Mouse (Mus musculus) stomach, postnatal 0 days (tissue): ENCODE results near the gene Ly6g6c. TPM values are rescaled to one million over a fixed set of nuclear protein-coding genes. Genes with fewer than 3 reads are reported as not detected.

Experiments
- ATAC-seq: fragments of 200-750 bp; cut with Nextera tagmentation; 2 replicates; pipeline ENCODE4 v1.8.0; 2017; ENCODE audit not compliant: low FRiP score, low TSS enrichment
- DNase-seq: peaks from one replicate; pipeline ENCODE4 v3.0.0-alpha.2; 2016; ENCODE audit warnings: low spot score
- H3K27ac ChIP-seq: fragments of 300-500 bp; sonication (generic); replicated peaks from 2 replicates; pipeline ENCODE4 v1.5.1; 2014; ENCODE audit warnings: mild to moderate bottlenecking, control low read depth
- H3K27me3 ChIP-seq: fragments of 300-500 bp; sonication (generic); 2 replicates; pipeline ENCODE4 v1.6.1; 2014; ENCODE audit warnings: low read length; ENCODE audit not compliant: control insufficient read depth, insufficient read depth
- H3K36me3 ChIP-seq: fragments of 300-500 bp; sonication (generic); 2 replicates; pipeline ENCODE4 v1.6.1; 2014; ENCODE audit warnings: low read length, mixed read lengths; ENCODE audit not compliant: control insufficient read depth, insufficient read depth
- H3K4me1 ChIP-seq: fragments of 300-500 bp; sonication (generic); replicated peaks from 2 replicates; pipeline ENCODE4 v1.6.1; 2014; ENCODE audit warnings: antibody characterized with exemption; ENCODE audit not compliant: control insufficient read depth, insufficient read depth
- H3K4me2 ChIP-seq: fragments of 300-500 bp; sonication (generic); replicated peaks from 2 replicates; pipeline ENCODE4 v1.6.1; 2014; ENCODE audit warnings: low read depth, mild to moderate bottlenecking, control low read depth, moderate library complexity
- H3K4me3 ChIP-seq: fragments of 300-500 bp; sonication (generic); 2 replicates; pipeline ENCODE4 v1.5.1; 2014; ENCODE audit warnings: low read depth, low read length, control low read depth
- H3K9ac ChIP-seq: fragments of 300-500 bp; sonication (generic); 2 replicates; pipeline ENCODE4 v1.6.1; 2014; ENCODE audit warnings: mild to moderate bottlenecking, low read length, control low read depth, mixed read lengths
- H3K9me3 ChIP-seq: fragments of 300-500 bp; sonication (generic); 2 replicates; pipeline ENCODE4 v1.6.1; 2016; ENCODE audit warnings: low read length; ENCODE audit not compliant: control insufficient read depth
- CTCF ChIP-seq: IDR thresholded peaks from 2 replicates; pipeline ENCODE4 v1.5.1; 2016; ENCODE audit warnings: antibody characterized with exemption, low read depth, mild to moderate bottlenecking, moderate library complexity
- EP300 ChIP-seq: optimal IDR thresholded peaks from 2 replicates; pipeline ENCODE3; 2016; ENCODE audit warnings: antibody characterized with exemption
- WGBS: fragments of 180-500 bp; shearing (Covaris S2); extraction: QIAGEN DNeasy Blood & Tissue Kit; methylation state at CpG from one replicate; pipeline ENCODE4 v1.1.7; 2014; 5-methylcytosine and 5-hydroxymethylcytosine counted together
- polyA plus RNA-seq: library from polyadenylated mRNA; unstranded; fragments of >200 nt; fragmentation: Nextera tagmentation; extraction: Ambion mirVana; gene quantifications from 2 replicates; pipeline ENCODE4 v1.2.1, GENCODE M21; 2015

Gene Ly6g6c
- polyA plus RNA-seq, 1 experiment from 2014 or later: 260 TPM

DNA sequence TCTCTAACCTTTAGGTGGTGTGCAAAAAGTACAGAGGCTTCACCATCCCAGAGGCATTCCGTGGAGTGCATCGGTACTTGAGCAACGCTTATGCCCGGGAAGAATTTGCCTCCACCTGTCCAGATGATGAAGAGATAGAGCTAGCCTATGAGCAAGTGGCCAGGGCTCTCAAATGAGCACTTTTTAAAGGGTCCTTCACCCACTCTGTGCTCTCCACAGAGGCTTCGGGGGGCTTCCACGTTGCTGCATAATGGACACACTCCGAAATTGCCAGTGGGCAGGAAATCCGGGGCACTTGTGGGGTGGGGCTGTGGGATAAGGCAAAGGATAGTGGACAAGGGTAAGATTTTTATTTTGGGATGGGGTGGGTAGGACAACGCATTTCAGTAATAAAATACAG lies 6.9 kb upstream of the Ly6g6c start:
- H3K4me2 ChIP-seq: peak overlapping the region; percentile 63; the same call in 1 of the 2 replicates
- 44% methylated on average over 9 of the region's 9 CpGs for WGBS

GRCm38 (mm10) chr17:35058911-35059892 lies 6.0 kb upstream of the Ly6g6c start, which contains the start of gene Ddah2:
Gene Ddah2 (plus strand): TSS chr17:35059035.
- ATAC-seq (peak; percentile 88), DNase-seq (peak; percentile 85)
- Histone ChIP-seq H3K36me3 (peaks cover 28% of the 10 kb centered on the region), H3K4me3 (peak within 1 kb of the TSS; percentile 65), H3K4me2 (peak within 1 kb of the TSS; percentile 63), H3K9ac (peak within 1 kb of the TSS; percentile 79), H3K27me3 (no peaks in the 10 kb centered on the region), H3K27ac (peak within 1 kb of the TSS; percentile 89), H3K4me1 (no peaks in the 10 kb centered on the region), H3K9me3 (no peaks in the 10 kb centered on the region)
- TF ChIP-seq CTCF: peak; percentile 79
- TF ChIP-seq EP300: no peak
- under 1% methylated on average over 57 of the region's 57 CpGs for WGBS

More for the DNA sequence above, 6.9 kb upstream of the Ly6g6c start:
- Histone ChIP-seq H3K4me3 (0 out of 2 replicates have a peak overlapping the region, but pooled peaks have one; percentile 65), H3K36me3 (peaks cover 34% of the 10 kb centered on the region), H3K27ac (peak overlapping the region; percentile 63), H3K4me1 (no peaks in the 10 kb centered on the region), H3K27me3 (no peaks in the 10 kb centered on the region), H3K9ac (peak overlapping the region; percentile 38; the same call in 1 of the 2 replicates), H3K9me3 (no peaks in the 10 kb centered on the region)
- TF ChIP-seq EP300: no peak
- TF ChIP-seq CTCF: no peak
- ATAC-seq (no peak), DNase-seq (no peak)

DNA sequence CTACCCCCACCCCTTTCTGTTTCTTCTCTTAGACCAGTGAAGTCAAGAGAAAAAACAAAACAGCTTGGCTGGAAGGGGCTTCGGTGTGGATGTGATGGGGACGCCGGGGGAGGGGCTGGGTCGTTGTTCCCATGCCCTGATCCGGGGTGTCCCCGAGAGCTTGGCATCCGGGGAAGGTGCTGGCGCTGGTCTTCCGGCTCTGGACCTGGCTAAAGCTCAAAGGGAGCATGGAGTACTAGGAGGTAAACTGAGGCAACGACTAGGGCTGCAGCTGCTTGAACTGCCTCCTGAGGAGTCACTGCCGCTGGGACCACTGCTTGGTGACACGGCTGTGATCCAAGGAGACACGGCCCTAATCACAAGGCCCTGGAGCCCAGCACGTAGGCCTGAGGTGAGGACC lies 5.1 kb upstream of the Ly6g6c start:
- H3K27ac ChIP-seq: peak overlapping the region; percentile 40; the same call in 1 of the 2 replicates
- H3K4me1 ChIP-seq: 0 out of 2 replicates have a peak, but pooled peaks cover 2% of the 10 kb centered on the region
- no peak for DNase-seq
- peak overlapping the region; percentile 79 for H3K9ac ChIP-seq
- H3K36me3 ChIP-seq: peaks cover 24% of the 10 kb centered on the region
- peak overlapping the region; percentile 63 for H3K4me2 ChIP-seq
- H3K9me3 ChIP-seq: no peaks in the 10 kb centered on the region
- no peak for ATAC-seq
- TF ChIP-seq CTCF: no peak
- no peak for TF ChIP-seq EP300
- WGBS: 18% methylated on average over 14 of the region's 14 CpGs
- H3K27me3 ChIP-seq: no peaks in the 10 kb centered on the region
- H3K4me3 ChIP-seq: peak overlapping the region; percentile 65

DNA sequence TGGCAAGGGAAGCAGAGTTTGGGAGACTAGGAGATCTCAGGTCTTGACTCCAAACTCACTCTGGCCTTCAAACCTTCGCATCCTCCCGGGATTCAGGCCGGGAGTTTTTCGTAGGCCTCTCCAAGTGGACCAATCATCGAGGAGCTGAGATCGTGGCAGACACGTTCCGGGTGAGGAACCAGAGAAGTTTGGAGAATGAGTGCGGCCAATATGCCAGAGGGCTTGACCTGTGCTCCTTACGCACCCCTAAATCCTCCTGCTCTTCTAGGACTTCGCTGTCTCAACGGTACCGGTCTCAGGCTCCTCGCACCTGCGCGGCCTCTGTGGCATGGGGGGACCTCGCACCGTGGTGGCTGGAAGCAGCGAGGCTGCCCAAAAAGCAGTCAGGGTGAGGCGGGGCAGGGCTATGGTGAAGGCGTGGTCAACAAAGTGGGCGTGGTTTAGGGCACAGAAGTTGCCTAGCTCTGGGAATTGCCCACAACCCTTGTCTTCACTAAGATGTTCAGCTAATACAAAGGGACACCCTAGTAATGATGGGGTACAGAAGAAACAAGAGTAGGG lies 4.4 kb upstream of the Ly6g6c start:
- DNase-seq: peak; percentile 55
- Histone ChIP-seq H3K36me3 (peaks cover 18% of the 10 kb centered on the region), H3K4me1 (0 out of 2 replicates have a peak, but pooled peaks cover 2% of the 10 kb centered on the region), H3K27ac (no peak overlapping the region), H3K9me3 (no peaks in the 10 kb centered on the region), H3K27me3 (no peaks in the 10 kb centered on the region), H3K9ac (no peak overlapping the region), H3K4me2 (peak overlapping the region; percentile 63; the same call in 1 of the 2 replicates), H3K4me3 (peak overlapping the region; percentile 65; the same call in 1 of the 2 replicates)
- 56% methylated on average over 22 of the region's 22 CpGs for WGBS
- no peak for TF ChIP-seq CTCF
- TF ChIP-seq EP300: no peak
- no peak for ATAC-seq

- H3K4me3 ChIP-seq: no peak overlapping the region
- H3K9ac ChIP-seq: no peak overlapping the region
- DNase-seq (no peak), ATAC-seq (no peak)
- H3K4me2 ChIP-seq: no peak overlapping the region
- no peaks in the 10 kb centered on the region for H3K9me3 ChIP-seq
- H3K36me3 ChIP-seq: peaks cover 14% of the 10 kb centered on the region
- no peaks in the 10 kb centered on the region for H3K27me3 ChIP-seq
- WGBS: 67% methylated on average over 8 of the region's 8 CpGs
- H3K4me1 ChIP-seq: 0 out of 2 replicates have a peak, but pooled peaks cover 2% of the 10 kb centered on the region
- TF ChIP-seq CTCF: no peak
- no peak for TF ChIP-seq EP300
- H3K27ac ChIP-seq: 0 out of 2 replicates have a peak overlapping the region, but pooled peaks have one; percentile 30
These were observed 3.9 kb upstream of the Ly6g6c start for GRCm38 (mm10) chr17:35061299-35061698.
